Mouse (Mus musculus): ENCODE results near the gene Ppp1r3a.
"Not testable (repeated sequence)": the region's sequence is repeated elsewhere in the genome, so short reads cannot be mapped to it uniquely, and the experiment has no call there.

Ppp1r3a gene

DNA sequence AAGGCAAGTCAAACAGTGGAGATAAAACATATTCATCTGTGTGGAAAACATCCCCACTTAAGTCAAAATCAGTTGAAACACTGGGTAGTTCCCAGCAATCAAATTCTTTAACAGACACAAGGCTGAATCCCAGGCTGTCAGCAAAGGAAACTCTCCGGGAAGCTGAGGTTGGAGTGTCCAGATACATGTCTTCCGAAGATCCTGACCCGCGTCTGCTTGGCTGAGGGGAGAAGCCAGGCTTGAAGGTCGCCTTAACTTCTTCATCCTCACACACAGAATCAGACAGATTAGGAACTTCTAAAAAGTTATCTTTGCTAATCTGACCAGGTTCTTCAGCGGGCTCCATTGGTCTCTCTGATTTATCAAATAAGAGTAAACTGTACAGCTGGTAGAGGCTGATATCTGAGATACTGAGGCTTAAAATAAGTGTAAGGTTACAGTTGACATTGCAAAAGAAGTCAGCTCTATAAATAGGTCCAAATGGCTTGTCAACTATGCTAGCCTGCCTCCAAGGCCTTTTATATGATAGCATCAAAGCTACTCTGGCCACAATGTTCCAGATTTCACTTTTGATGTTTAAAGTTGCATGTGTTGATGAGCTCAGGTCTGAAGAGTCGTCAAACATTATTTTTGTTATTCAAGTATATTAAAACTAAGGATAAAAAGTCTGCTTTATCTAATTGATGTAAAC, at the start of gene Ppp1r3a:
Gene Ppp1r3a (minus strand): TSS at position 374 of the 691 bp plus-strand sequence.
- DNase-seq (ENCODE audit: low spot score), result no peak

DNA sequence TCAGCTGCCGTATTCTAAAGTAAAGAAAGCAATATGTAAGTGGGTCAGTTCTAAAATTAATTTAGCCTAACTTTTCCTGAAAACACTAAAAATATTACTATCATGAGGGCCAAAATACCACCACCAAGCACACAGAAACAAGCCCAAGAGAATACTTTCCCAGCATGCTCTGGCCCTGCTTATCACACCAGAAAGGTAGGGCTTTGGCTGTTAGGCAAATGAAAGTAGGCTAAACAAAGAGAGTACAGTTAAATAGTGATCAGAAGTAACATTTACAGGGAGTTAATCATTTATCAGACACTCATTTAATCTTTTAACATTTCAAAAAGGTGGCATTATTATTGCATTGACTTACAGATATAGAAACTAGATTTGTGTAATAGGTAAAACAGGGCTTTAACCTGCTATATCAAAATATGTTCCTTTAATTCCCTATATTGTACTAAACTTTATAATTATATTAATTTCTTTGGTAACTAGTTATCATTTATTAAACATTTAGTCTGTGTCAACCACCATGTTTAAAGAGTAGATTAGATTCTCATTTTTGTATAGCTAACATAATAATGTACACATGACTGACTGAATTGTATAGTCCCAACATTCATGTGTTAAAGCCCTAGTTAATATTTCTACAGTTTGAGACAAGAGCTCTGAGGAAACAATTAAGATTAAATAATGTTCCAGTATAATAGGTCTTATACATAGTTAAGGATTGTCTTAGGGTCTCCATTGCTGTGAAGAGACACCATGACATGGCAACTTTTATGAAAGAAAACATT, 32.3 kb upstream of the Ppp1r3a start:
- DNase-seq (ENCODE audit: low spot score), result no peak

GRCm38 (mm10) chr6:14777920-14778319, 22.8 kb upstream of the Ppp1r3a start:
- DNase-seq (ENCODE audit: low spot score), result no peak

DNA sequence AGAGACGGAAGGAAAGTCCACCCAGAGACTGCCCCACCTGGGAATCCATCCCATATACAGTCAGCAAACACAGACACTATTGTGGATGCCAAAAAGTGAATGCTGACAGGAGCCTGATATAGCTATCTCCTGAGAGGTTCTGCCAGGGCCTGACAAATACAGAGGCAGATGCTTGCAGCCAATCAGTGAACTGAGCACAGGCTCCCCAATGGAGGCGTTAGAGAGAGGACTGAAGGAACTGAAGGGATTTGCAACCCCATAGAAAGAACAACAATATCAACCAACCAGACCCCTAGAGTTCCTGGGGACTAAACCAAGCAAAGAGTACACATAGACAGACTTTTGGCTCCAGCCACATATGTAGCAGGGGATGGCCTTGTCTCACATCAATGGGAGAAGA, 16.6 kb upstream of the Ppp1r3a start:
- no peak for DNase-seq (ENCODE audit: low spot score)

DNA sequence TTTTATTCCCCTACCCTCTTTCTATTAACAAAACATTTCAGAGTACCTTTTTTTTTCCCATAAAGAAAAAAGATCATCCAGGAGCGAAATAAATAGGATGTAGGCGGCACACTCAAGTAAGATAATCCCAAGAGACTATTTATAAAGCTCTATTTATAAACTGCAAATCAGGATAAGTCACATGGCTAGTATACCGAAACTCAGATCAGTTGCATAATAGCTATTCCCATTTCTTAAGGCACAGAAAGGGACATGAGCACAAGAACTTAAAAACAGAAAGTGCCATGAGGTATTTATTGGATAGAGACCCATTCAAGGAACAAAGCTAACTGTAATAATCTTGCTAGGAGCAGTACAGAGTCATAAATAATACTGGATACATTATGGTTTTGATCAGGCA, 2.4 kb upstream of the Ppp1r3a start:
- no peak for DNase-seq (ENCODE audit: low spot score)

DNA sequence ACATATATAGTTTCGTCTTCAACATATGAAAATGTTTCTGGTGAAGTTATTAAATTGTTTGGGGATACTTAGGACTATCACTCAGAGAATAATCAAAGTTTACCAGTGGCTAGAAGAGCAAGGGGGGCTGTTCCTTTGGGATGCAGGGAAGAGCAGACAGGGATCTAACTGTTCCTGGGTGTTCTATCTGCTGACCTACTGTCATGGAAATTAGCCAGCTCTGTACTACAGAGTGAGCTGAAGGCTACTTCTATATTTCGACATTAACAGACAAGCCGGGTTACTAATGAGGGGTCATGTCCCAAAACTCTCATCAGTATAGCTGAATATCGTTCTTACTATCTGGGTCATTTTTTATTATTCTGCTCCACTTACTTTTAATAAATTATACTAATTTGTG, 1.6 kb downstream of the Ppp1r3a start:
- no peak for DNase-seq (ENCODE audit: low spot score)

DNA sequence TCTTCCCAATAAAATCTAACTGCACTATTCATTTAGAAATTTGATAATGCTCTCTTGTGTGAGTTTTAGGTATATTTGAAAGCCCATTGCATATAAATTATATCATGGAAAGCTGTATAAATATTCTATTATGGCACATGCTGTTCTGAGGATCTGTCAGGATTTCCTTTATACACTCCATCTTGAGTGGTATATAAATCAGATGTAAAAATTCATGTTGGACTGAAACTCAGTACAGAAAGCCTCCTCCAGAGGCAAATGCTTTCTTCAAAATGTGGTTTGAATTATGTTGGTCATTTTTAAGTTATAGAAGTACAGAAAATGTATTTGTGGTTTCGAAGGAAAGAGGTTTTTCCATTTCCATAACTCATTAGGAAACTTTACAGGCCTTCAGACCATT, 2.9 kb downstream of the Ppp1r3a start:
- DNase-seq (ENCODE audit: low spot score), result no peak

DNA sequence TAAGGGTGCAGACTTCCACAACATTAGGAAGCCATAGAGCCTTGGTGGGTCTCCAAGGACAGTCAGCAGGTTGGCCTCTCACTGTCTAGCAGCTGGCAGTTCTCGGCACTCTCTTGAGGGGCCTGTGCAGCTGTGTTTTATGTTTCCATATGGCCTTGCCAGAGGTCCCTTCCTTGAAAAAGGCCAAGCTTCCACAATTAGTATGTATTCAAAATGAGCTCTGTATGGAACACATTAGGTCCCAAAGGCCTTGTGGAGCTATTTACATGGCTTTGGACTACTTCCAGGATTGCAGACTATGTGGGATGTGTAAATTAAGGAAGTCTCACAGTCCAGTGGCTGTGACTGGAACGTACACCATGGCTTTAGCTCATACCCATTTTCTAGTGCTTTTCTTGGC, 8.1 kb downstream of the Ppp1r3a start:
- no peak for DNase-seq (ENCODE audit: low spot score)

DNA sequence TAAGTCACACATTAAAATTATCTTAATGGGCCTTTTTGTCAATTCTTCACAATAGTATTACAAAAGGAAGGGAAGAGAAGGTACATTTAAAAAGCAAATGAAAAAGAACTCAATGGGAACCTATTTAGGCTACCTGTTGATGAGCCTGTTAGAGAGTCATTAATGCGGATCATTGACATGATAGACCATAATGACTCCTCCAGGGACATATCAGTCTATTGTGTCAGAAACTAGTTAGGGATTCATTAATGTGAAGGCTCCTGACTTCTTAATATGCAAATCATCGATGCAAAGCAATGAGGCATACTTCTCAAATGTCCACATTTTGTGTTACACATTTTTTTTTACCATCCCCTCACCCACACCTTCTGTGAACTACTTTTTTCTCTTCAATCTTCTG, 19.1 kb downstream of the Ppp1r3a start:
- DNase-seq (ENCODE audit: low spot score), result no peak

- DNase-seq (ENCODE audit: low spot score), result no peak
Measured at GRCm38 (mm10) chr6:14731011-14731410, 24.1 kb downstream of the Ppp1r3a start.

- DNase-seq (ENCODE audit: low spot score), result no peak
Measured at GRCm38 (mm10) chr6:14720772-14721414, 34.2 kb downstream of the Ppp1r3a start.

DNA sequence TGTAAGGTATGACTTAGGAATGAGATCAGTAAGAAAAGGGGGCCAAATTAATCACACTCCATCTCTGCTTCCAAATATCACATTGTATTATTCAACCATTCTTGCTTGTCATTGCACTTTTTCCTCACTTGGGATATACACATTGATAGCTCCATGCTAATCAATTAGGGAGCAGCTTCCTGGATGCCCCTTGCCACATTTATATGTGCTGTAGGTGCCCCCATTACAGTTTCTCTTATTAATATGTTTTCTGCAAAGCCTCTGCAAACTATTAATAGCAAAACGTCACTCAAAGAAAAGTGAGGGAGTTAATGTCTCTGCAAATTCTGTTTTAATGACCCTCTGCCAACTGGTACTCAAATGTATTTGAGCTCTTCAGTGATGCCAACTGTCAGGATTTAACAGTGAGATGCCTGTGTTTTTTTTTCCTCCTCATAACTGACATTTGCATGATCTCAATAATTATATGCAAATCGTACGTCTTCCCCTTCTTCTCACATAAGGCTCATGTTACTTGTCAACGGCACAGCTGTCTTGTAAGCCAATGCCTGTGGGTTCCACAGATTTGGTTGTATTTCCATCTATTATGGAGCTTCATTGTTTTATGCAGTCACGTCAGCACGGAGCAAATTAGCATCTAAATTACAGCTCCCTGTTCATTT, 34.8 kb downstream of the Ppp1r3a start:
- DNase-seq (ENCODE audit: low spot score), result no peak

GRCm38 (mm10) chr6:14715129-14715989, 39.7 kb downstream of the Ppp1r3a start:
- DNase-seq (ENCODE audit: low spot score), result no peak

DNA sequence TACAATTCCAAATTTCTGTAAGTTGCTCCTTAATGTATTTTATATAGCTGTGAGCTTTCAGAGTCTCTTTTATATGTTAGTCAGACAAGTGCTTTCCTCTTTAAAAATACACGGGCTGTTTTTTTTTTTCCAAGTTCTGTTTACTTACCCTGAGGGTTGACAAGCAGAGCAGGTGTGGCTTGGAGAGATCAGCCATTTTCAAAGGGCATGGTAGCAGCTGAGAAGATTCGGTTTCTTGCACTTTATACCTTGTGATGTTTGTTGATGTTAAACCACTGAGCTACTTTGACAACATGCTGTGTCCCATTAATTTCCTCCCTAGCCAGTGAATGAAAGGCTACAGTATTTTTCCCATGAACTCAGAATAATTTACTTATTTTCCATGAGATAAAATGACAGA, 42.9 kb downstream of the Ppp1r3a start:
- DNase-seq (ENCODE audit: low spot score), result no peak

DNA sequence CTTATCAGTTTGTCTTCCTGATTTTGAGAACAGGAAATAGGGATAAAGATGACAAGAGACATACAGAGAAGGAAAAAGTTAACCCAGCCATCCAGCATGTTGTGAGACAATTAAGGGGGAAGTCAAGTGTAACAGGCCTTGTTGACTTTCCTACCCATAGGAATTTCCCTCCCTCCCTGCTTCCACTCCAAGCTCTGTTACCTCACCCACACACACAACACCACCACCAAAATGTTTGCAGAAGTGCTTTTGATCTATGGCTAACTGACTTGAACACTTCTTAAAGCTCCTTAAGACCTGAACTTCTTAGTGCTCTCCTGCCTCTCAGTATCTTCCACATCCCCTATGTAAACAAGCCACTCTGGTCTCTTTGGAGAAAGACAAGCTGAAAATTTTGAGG, 55.0 kb downstream of the Ppp1r3a start:
- no peak for DNase-seq (ENCODE audit: low spot score)

DNA sequence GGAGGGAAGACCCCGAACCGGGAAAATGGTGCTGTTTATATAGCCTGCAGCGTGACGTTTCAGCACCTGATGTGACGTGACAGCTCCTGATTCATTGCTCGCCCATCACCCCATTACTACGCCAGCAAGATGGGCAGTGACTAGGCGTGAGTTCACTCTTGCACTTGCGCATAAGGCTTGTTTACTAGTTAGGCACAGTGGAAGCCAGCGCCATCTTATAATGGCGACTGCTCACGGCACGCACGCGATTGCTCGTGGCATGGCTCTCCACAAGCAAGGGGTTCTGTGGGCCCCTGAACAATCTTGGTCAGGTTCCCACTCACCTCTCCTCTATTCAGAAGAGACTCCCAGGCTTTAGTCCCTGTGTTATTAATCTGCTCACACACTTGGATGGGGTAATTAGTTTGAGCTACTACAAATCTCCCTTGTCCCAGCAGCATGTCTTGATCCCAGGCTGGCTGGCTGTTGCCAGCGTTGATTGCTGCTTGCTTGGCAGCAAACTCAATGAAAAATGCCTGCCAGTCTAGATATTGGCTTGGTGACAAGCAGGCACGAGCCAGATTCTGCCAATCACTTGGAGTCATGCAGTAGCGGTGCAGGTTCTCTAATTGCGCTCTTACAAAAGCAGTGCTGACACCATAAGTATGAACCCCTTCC, 75.7 kb downstream of the Ppp1r3a start:
- not testable (repeated sequence) for DNase-seq (ENCODE audit: low spot score)

DNA sequence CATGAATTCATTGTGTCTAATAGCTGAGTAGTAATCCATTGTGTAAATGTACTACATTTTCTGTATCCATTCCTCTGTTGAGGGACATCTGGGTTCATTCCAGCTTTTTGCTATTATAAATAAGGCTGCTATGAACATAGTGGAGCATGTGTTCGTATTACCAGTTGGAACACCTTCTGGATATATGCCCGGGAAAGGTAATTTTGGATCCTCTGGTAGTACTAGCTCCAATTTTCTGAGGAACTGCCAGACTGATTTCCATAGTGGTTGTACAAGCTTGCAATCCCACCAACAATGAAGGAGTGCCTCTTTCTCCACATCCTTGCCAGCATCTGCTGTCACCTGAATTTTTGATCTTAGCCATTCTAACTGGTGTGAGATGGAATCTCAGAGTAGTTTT, 86.1 kb downstream of the Ppp1r3a start:
- not testable (repeated sequence) for DNase-seq (ENCODE audit: low spot score)

- not testable (repeated sequence) for DNase-seq (ENCODE audit: low spot score)
Measured at GRCm38 (mm10) chr6:14667651-14668050, 87.4 kb downstream of the Ppp1r3a start.
